Mouse (Mus musculus) intestine, embryonic 14.5 days (tissue): ENCODE measurements around the gene Stk40. TPM values are rescaled to one million over a fixed set of nuclear protein-coding genes. Genes with fewer than 3 reads are reported as not detected.

Experiments
- ATAC-seq: fragments of 200-750 bp; cut with Nextera tagmentation; replicated peaks from 2 replicates; pipeline ENCODE4 v1.8.0; 2017; ENCODE audit warnings: low read depth, moderate number of reproducible peaks, moderate TSS enrichment, moderate library complexity; ENCODE audit not compliant: low FRiP score, low TSS enrichment
- DNase-seq: peaks from one replicate; pipeline ENCODE4 v3.0.0-alpha.2; 2018; ENCODE audit warnings: low spot score
- H3K27ac ChIP-seq: fragments of 300-500 bp; sonication (generic); 2 replicates; pipeline ENCODE4 v1.5.1; 2014; ENCODE audit warnings: low read depth, mild to moderate bottlenecking, control low read depth
- H3K27me3 ChIP-seq: fragments of 300-500 bp; sonication (generic); replicated peaks from 2 replicates; pipeline ENCODE4 v1.6.1; 2014; ENCODE audit warnings: low read length, control low read depth; ENCODE audit not compliant: control insufficient read depth, insufficient read depth
- H3K36me3 ChIP-seq: fragments of 300-500 bp; sonication (generic); 2 replicates; pipeline ENCODE4 v1.6.1; 2014; ENCODE audit warnings: low read length, control low read depth; ENCODE audit not compliant: control insufficient read depth, insufficient read depth
- H3K4me1 ChIP-seq: fragments of 300-500 bp; sonication (generic); replicated peaks from 2 replicates; pipeline ENCODE4 v1.6.1; 2014; ENCODE audit warnings: low read length, control low read depth, mixed read lengths; ENCODE audit not compliant: control insufficient read depth, insufficient read depth
- H3K4me2 ChIP-seq: fragments of 300-500 bp; sonication (generic); 2 replicates; pipeline ENCODE4 v1.6.1; 2014; ENCODE audit warnings: low read length
- H3K4me3 ChIP-seq: fragments of 300-500 bp; sonication (generic); 2 replicates; pipeline ENCODE4 v1.5.1; 2014; ENCODE audit warnings: low read depth, low read length, control low read depth, mixed read lengths
- H3K9ac ChIP-seq: fragments of 300-500 bp; sonication (generic); 2 replicates; pipeline ENCODE4 v1.6.1; 2014; ENCODE audit warnings: mild to moderate bottlenecking, low read length
- H3K9me3 ChIP-seq: fragments of 300-500 bp; sonication (generic); 2 replicates; pipeline ENCODE4 v1.6.1; 2016; ENCODE audit warnings: low read length, control low read depth; ENCODE audit not compliant: control insufficient read depth
- WGBS: fragments of 180-500 bp; shearing (Covaris S2); extraction: QIAGEN DNeasy Blood & Tissue Kit; methylation state at CpG from one replicate; pipeline ENCODE4 v1.1.7; 2014; 5-methylcytosine and 5-hydroxymethylcytosine counted together
- polyA plus RNA-seq: library from polyadenylated mRNA; unstranded; fragments of >200 nt; fragmentation: Nextera tagmentation; extraction: Ambion mirVana; gene quantifications from 2 replicates; pipeline ENCODE4 v1.2.1, GENCODE M21; 2014

Gene Stk40
- polyA plus RNA-seq, 1 experiment from 2014 or later: 22.5 TPM

GRCm38 (mm10) chr4:126123309-126124040 is 19.7 kb downstream of the Stk40 start:
- no peak for DNase-seq
- peaks cover 36% of the 10 kb centered on the region for H3K36me3 ChIP-seq
- H3K4me1 ChIP-seq: no peaks in the 10 kb centered on the region
- H3K9me3 ChIP-seq: peaks cover 5% of the 10 kb centered on the region
- ATAC-seq: no peak
- H3K27me3 ChIP-seq: no peaks in the 10 kb centered on the region
- no peak overlapping the region for H3K4me2 ChIP-seq
- H3K9ac ChIP-seq: no peak overlapping the region
- H3K27ac ChIP-seq: no peak overlapping the region
- WGBS: 86% methylated on average over 10 of the region's 10 CpGs
- no peak overlapping the region for H3K4me3 ChIP-seq

GRCm38 (mm10) chr4:126130502-126130901 is 26.7 kb downstream of the Stk40 start:
- peak overlapping the region; percentile 22 for H3K4me2 ChIP-seq
- H3K27ac ChIP-seq: peak overlapping the region; percentile 89
- H3K4me1 ChIP-seq: peaks cover 37% of the 10 kb centered on the region
- H3K27me3 ChIP-seq: no peaks in the 10 kb centered on the region
- H3K36me3 ChIP-seq: peaks cover 41% of the 10 kb centered on the region
- H3K9ac ChIP-seq: no peak overlapping the region
- H3K9me3 ChIP-seq: no peaks in the 10 kb centered on the region
- DNase-seq: peak; percentile 73
- 18% methylated on average over 11 of the region's 11 CpGs for WGBS
- 0 out of 2 replicates have a peak, but pooled peaks have one; percentile 5 for ATAC-seq
- H3K4me3 ChIP-seq: no peak overlapping the region

DNA sequence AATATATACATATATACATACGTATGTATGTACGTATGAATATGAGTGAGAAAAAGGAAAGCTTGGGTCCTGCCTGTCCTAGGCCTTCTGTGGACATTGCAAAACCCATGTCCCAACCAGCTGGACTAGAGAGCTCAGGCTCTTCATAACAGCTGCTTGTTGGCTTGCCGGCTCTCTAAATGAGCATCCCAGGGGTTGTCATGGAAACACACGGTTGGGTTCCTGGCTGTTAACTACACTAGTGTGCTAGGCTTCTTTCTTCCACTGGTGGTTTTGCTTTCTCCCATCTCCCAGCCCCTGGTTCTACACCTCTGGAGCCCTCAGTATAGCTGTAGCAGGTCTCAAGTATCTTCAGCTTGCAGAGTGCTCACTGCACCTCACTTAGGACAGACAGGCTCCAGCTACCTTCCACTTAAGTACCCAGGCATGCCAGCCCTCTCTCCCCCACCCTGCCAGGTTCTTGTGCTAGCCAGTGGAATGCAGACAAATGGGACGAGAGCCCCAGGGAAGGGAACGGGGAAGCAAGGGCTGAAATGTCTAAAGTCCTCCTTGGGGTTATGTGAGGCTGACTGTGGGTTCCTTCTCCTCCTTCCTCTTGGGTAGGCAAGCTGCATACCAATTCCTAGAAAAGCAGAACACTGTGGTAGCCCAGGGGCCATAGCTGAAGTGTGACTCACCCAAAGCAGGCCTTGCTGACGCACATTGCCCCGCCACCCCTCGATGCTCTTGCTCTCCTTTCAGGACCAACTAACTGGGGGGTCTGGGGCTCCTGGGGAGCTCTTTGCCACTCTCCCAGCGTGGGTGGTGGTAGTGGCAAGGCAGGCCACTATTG is 27.7 kb downstream of the Stk40 start:
- peak overlapping the region; percentile 22; the same call in 1 of the 2 replicates for H3K4me2 ChIP-seq
- H3K9ac ChIP-seq: no peak overlapping the region
- no peaks in the 10 kb centered on the region for H3K9me3 ChIP-seq
- H3K36me3 ChIP-seq: peaks cover 41% of the 10 kb centered on the region
- H3K4me1 ChIP-seq: peaks cover 37% of the 10 kb centered on the region
- peak overlapping the region; percentile 89 for H3K27ac ChIP-seq
- 50% methylated on average over 10 of the region's 10 CpGs for WGBS
- ATAC-seq (no peak), DNase-seq (no peak)
- no peaks in the 10 kb centered on the region for H3K27me3 ChIP-seq
- no peak overlapping the region for H3K4me3 ChIP-seq

GRCm38 (mm10) chr4:126132636-126133264 is 29.0 kb downstream of the Stk40 start:
- 55% methylated on average over 6 of the region's 6 CpGs for WGBS

GRCm38 (mm10) chr4:126134236-126134635 is 30.5 kb downstream of the Stk40 start:
- Histone ChIP-seq H3K9me3 (no peaks in the 10 kb centered on the region), H3K4me3 (no peak overlapping the region), H3K27me3 (no peaks in the 10 kb centered on the region), H3K4me2 (no peak overlapping the region), H3K9ac (no peak overlapping the region), H3K27ac (no peak overlapping the region), H3K36me3 (peaks cover 52% of the 10 kb centered on the region), H3K4me1 (peaks cover 37% of the 10 kb centered on the region)
- ATAC-seq: no peak
- WGBS: 96% methylated on average over 4 of the region's 4 CpGs
- DNase-seq: no peak

More at GRCm38 (mm10) chr4:126132636-126133264, 29.0 kb downstream of the Stk40 start:
- Histone ChIP-seq H3K36me3 (peaks cover 47% of the 10 kb centered on the region), H3K4me3 (no peak overlapping the region), H3K4me2 (no peak overlapping the region), H3K9me3 (no peaks in the 10 kb centered on the region), H3K27ac (0 out of 2 replicates have a peak overlapping the region, but pooled peaks have one; percentile 24), H3K4me1 (peaks cover 37% of the 10 kb centered on the region), H3K27me3 (no peaks in the 10 kb centered on the region), H3K9ac (no peak overlapping the region; the same call in 1 of the 2 replicates)
- no peak for ATAC-seq
- no peak for DNase-seq

- no peak overlapping the region for H3K27ac ChIP-seq
- no peak overlapping the region for H3K4me3 ChIP-seq
- no peak overlapping the region for H3K4me2 ChIP-seq
- H3K9ac ChIP-seq: no peak overlapping the region
- 92% methylated on average over 4 of the region's 4 CpGs for WGBS
- no peak for ATAC-seq
- H3K9me3 ChIP-seq: no peaks in the 10 kb centered on the region
- peaks cover 52% of the 10 kb centered on the region for H3K36me3 ChIP-seq
- no peak for DNase-seq
- H3K27me3 ChIP-seq: no peaks in the 10 kb centered on the region
- H3K4me1 ChIP-seq: peaks cover 35% of the 10 kb centered on the region
These were observed 30.9 kb downstream of the Stk40 start for GRCm38 (mm10) chr4:126134639-126135038.

DNA sequence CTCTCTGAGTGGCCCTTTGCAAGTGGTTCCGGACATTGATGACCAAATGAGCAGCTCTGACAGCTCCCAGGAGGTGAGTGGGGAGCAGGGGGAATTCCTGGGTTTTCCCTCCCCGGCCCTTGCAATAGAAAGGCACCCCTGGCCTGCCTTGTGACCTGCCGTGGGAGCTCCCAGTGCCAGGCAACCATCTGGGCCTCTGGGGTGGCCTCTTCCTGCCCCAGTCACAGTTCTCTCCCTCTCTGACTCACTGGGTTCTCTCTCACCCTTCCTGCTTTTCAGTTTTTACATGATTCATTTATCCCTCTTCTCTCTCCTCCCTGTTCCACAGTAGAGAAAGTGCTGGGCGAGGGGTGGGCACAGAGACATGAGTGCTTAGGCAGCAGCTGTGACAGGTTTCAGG is 34.0 kb downstream of the Stk40 start:
- Histone ChIP-seq H3K9ac (no peak overlapping the region), H3K4me2 (no peak overlapping the region), H3K4me3 (no peak overlapping the region), H3K27me3 (no peaks in the 10 kb centered on the region), H3K4me1 (peaks cover 5% of the 10 kb centered on the region; the same call in 1 of the 2 replicates), H3K9me3 (no peaks in the 10 kb centered on the region), H3K27ac (no peak overlapping the region), H3K36me3 (peaks cover 60% of the 10 kb centered on the region)
- ATAC-seq: no peak
- DNase-seq: no peak
- 80% methylated on average over 4 of the region's 4 CpGs for WGBS

DNA sequence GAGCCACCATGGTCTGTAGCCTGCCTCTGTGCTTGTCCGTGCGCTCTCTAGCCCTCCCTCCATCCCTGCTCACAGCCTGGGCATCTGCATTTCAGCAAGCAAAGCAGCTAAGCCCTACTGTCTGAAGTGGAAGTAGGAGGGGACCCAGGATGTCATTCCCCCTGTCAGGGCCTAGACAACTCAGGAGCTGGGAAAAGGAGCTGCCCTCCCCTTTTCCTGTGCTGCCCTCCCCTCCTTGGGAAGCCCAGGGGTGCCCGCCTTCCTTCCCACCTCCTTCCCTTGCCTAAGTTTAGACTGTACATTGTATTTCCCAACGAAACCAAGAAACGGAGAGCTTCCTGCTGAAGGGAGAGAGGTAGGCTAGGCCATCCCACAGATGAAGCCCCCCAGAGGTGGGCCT is 37.3 kb downstream of the Stk40 start:
- WGBS: 63% methylated on average over 5 of the region's 5 CpGs
- ATAC-seq: no peak

More for the DNA sequence above, 37.3 kb downstream of the Stk40 start:
- no peak overlapping the region for H3K9ac ChIP-seq
- H3K27me3 ChIP-seq: no peaks in the 10 kb centered on the region
- no peak overlapping the region for H3K4me2 ChIP-seq
- no peaks in the 10 kb centered on the region for H3K9me3 ChIP-seq
- peak overlapping the region; percentile 34; the same call in 1 of the 2 replicates for H3K27ac ChIP-seq
- DNase-seq: no peak
- no peaks in the 10 kb centered on the region for H3K4me1 ChIP-seq
- peaks cover 40% of the 10 kb centered on the region for H3K36me3 ChIP-seq
- H3K4me3 ChIP-seq: no peak overlapping the region
